Mouse (Mus musculus) ovary, postnatal 14 days (tissue): ENCODE measurements around the gene Map3k6.
A peak's percentile ranks its signal among the peaks of the same experiment; 100 is the strongest.

ENCODE experiments used
- DNase-seq: peaks from one replicate; pipeline ENCODE4 v3.0.0; 2022; ENCODE audit warnings: low spot score

Map3k6 gene

GRCm38 (mm10) chr4:133253412-133253811 lies 12.8 kb downstream of the Map3k6 start:
- DNase-seq: no peak

DNA sequence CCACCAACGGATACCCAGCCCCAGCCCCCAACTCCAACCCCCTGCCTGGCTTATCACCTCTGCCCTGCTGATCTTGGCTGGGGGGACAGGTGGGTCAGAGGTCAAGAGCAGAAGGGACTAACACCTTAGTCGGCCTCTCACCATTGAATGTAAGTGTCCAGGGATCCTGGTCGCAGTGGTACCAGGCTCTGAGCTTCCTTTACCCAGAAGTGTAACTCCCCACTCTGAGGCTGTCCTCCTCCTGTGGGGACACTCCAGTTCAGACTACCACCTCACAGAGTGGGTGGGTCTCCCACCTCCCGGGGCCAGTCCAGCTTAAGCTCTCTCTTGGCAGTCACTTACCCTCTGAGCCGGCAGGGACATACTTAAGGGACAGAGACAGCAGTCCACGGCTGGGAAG lies 14.8 kb downstream of the Map3k6 start:
- no peak for DNase-seq

DNA sequence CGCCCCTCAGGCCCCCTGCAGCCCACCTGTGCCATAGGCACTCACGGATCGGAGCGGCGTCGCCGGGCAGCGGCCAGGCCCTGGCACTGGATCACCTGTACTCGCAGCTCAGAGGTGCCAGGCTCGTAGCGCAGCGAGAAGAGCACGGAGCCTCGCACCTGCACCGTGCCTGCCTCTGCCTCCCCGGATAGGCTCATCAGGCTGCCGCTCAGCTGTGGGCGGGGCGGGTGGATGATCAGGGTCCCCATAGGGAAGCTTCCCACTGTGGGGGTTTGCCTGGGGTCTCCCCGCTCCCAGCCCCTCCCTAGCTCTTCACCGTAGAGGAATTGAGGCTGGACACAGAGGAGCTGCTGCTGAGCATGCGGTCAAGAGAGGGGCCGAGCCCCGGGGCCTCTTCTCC lies 16.2 kb downstream of the Map3k6 start:
- DNase-seq: no peak

- DNase-seq: no peak
Observed at GRCm38 (mm10) chr4:133257230-133257629, 16.6 kb downstream of the Map3k6 start.

DNA sequence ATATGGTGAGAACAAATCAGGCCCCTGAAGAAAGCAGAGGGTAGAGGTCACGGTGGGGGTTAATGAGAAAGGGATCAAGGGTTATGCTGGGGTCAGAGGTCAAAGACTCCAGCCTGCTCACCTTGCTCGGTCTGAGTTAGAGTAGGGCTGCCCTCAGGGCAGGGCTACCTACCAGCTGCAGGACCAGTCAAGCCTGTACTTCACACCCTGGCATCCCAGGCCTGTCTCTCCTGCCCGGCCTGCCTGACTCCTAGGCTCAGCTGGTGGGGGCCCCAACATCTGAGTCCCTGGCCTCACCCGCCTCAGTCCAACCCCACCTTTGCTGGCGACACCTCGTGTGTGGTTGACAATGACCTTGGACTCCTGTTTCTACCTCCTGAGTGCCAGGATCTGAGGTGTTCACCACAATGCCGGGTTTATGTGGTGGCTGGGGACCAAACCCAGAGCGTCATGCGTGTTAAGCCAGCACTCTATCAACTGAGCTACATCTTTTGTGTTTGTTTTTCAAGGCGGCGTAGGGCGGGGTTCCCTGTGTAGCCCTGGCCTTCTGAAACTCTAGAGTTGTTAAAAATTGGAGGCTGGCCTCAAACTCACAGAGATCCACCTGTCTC lies 17.3 kb downstream of the Map3k6 start:
- no peak for DNase-seq

GRCm38 (mm10) chr4:133261641-133262374 lies 21.2 kb downstream of the Map3k6 start:
- no peak for DNase-seq

DNA sequence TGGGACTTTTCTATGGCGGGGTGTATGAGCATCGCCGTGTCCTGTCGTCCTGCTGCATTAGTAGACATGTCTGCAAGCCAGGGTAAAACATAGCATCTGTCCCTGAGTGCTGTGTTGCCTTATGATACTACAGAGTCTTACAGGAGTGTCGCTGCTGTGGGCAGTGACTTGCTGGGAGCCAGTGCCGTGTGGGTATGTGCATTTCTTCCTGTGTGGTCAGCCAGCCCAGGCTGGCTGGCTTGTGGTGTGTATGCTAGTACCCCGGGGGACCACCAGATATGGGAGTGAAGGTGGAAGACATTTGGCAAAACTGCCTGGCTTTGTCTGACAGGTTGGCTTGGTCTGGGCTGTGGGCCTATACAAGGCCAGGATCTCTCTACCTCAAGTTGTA lies 21.8 kb downstream of the Map3k6 start:
- DNase-seq: no peak

GRCm38 (mm10) chr4:133262882-133263281 lies 22.3 kb downstream of the Map3k6 start, which contains the start of gene Sytl1:
TSS of gene Sytl1 (minus strand) at chr4:133263113.
- no peak for DNase-seq

- DNase-seq: no peak
Observed at GRCm38 (mm10) chr4:133263756-133264155, 23.1 kb downstream of the Map3k6 start.

- no peak for DNase-seq
Observed at GRCm38 (mm10) chr4:133264559-133264958, 23.9 kb downstream of the Map3k6 start.

GRCm38 (mm10) chr4:133265297-133265696 lies 24.7 kb downstream of the Map3k6 start:
- DNase-seq: no peak

- DNase-seq: no peak
Observed at GRCm38 (mm10) chr4:133265759-133266158, 25.1 kb downstream of the Map3k6 start.

- DNase-seq: no peak
Observed at GRCm38 (mm10) chr4:133266248-133266880, 25.7 kb downstream of the Map3k6 start.

DNA sequence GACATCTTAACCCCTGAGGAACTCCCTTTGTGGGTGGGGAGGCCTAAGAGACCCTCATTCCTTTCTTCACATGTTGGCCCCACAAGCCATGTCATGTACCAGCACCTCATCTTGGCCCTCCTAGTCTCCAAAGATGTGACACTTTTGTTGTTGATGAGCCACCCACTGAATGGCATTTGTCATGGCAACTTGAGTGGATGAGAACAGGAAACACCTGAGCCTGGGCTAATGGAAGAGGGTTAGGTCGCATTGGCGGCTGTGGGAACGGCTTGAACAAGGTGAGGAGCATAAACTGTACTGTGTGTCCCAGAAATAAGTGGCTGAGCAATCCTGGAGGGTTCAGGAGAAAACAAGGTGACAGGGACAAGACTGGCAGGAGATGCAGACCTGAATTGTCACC lies 28.3 kb downstream of the Map3k6 start:
- DNase-seq: no peak

GRCm38 (mm10) chr4:133269596-133269995 lies 29.0 kb downstream of the Map3k6 start:
- no peak for DNase-seq

DNA sequence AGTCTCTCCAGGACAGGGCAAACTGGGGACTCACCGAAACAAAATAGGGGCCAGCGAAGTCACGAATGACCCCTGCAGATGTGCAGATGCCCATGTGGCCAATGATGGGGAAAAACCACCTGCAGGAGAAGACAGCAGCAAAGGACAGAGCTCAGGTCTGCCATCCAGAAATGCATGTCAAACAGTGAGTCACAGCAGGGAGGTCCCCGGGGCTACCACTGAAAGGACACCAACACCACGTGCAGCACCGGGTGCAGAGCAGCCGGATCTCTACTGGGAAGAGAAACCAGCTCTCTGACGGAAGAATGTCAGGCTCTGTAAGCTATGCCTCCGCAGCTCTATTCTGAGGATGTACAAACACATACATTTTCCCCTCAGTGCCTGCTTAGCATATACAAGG lies 30.3 kb downstream of the Map3k6 start:
- no peak for DNase-seq

- DNase-seq: peak; percentile 94
Observed at GRCm38 (mm10) chr4:133277104-133278026, 36.7 kb downstream of the Map3k6 start, which contains the start of gene Tmem222. TSS of gene Tmem222 (minus strand) at chr4:133277792.

GRCm38 (mm10) chr4:133278067-133278466 lies 37.4 kb downstream of the Map3k6 start:
- no peak for DNase-seq

- DNase-seq: no peak
Observed at GRCm38 (mm10) chr4:133278482-133278881, 37.9 kb downstream of the Map3k6 start.

- DNase-seq: no peak
Observed at GRCm38 (mm10) chr4:133281513-133281912, 40.9 kb downstream of the Map3k6 start.

DNA sequence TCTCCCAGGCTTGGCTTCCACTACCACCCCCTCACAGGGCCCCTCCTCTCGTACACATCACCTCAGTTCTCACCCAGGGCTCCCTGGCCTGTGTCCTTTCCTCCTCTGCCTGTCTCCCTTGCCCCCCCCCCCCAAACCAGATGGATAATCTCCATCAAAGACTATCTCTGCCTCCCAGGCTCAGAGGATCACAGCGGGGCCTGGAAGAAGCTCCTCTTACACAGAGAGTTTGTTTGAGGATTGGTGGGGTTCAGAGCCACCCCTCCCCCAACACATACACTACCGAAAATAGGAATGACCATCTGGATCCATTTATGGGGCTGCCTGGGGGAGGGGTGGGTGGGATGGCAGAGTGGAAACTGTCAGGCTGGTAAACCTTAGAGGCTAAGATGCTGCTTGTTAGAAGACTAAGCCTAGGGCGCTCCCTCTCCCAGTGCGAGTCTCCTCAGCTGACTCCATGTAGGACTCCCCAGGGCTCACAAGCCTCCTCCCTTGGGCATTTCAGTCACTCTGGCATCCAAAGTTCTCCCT lies 41.4 kb downstream of the Map3k6 start:
- no peak for DNase-seq

DNA sequence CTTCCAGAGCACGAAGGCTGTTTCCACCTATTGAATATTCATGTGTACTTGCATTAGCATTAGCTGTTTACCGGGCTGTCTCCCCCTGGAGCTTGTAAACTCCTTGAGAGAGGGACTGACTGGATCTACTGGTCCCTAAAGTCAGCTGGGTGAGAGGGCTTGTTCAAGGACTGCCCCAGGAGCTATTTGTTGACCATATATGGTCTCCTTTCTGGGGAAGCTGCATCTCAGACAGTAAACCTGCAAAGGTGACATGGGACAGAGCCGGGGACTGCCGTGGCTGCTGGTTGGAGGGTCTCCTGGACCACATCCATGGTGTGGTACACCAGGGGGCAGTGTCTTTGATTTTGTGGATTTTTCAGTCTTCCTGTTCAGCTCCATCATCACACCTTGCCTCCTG lies 42.0 kb downstream of the Map3k6 start:
- no peak for DNase-seq
